Mouse (Mus musculus) small intestine, adult 2 months (tissue): Measurements from ENCODE around the gene Ntsr1.

Experiments used
- CTCF ChIP-seq: fragments of 200-500 bp; IDR thresholded peaks from 2 replicates; pipeline ENCODE4 v1.5.1; 2012; ENCODE audit warnings: low read depth, mild to moderate bottlenecking, control low read depth, inconsistent platforms, low read length, moderate library complexity, mixed read lengths; ENCODE audit not compliant: insufficient replicate concordance, insufficient read length; ENCODE audit errors: extremely low read depth
- POLR2A ChIP-seq: fragments of 200-500 bp; IDR thresholded peaks from 2 replicates; pipeline ENCODE4 v1.6.1; 2012; ENCODE audit warnings: low read depth, mild to moderate bottlenecking, control low read depth, inconsistent platforms, low read length, moderate library complexity

GRCm38 (mm10) chr2:180511875-180512661 lies 12.3 kb downstream of the Ntsr1 start:
- TF ChIP-seq CTCF = no peak
- no peak for TF ChIP-seq POLR2A
